Mouse (Mus musculus) liver, postnatal 0 days (tissue): ENCODE results near the gene Kcna6.

Source experiments
- CTCF ChIP-seq: sonication (generic); IDR thresholded peaks from 2 replicates; pipeline ENCODE4 v1.5.1; 2016; ENCODE audit warnings: antibody characterized with exemption, low read depth
- EP300 ChIP-seq: IDR thresholded peaks from 2 replicates; pipeline ENCODE4 v1.6.1; 2016; ENCODE audit warnings: antibody characterized with exemption, low read depth, mild to moderate bottlenecking

DNA sequence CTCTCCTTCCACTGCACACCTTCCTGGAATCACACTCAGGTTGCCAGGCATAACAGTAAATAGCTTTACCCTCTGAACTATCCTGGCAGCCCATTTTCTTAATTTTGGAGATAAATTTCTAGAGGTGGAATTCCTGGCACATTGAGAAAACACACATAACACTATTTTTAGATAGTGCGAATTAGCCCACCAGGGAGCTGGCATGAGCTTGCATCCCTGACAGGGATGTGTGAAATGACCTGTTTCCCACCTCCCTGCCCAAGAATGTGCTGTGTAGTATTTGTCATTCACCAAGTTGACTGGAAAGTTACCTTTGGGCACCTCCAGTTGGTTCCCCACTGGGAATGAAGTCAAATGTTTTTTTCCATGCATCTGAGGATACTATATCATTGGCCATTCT, 42.6 kb upstream of the Kcna6 start:
- TF ChIP-seq CTCF, result no peak
- TF ChIP-seq EP300, result no peak
